In genomic region chr2:34178653-34179052, GRCm38 (mm10) we compare ENCODE assay signal across 18 mouse cellular contexts.
DNase-seq lines count a peak whose midpoint lies in the region; ATAC-seq and TF ChIP-seq lines count a peak whose summit lies in the region.
"Had no signal": no experiment of that assay in that cellular context is flagged by ENCODE, and none has a peak within 500 bp of the region (broad histone marks: within the 10 kb centered on the region; RNA-seq: fewer than 3 reads in every experiment).

No protein-coding gene starts in this region.

- no peak overlapping the region for H3K9ac ChIP-seq in midbrain, embryonic 13.5 days (replicated peaks)
- no peak overlapping the region for H3K9ac ChIP-seq in midbrain, embryonic 11.5 days (ENCODE audit: low read length)
- H3K9ac ChIP-seq in hindbrain, postnatal 0 days (replicated peaks; ENCODE audit: low read length), result no peak overlapping the region
- H3K9ac ChIP-seq: embryonic facial prominence, embryonic 12.5 days; forebrain, embryonic 15.5 days; heart, embryonic 13.5 days had no signal

- peaks cover 65% of the 10 kb centered on the region for H3K4me1 ChIP-seq in midbrain, embryonic 13.5 days (replicated peaks)
- peaks cover 2% of the 10 kb centered on the region; the same call in 1 of the 2 replicates for H3K4me1 ChIP-seq in midbrain, embryonic 11.5 days (ENCODE audit: control insufficient read depth, insufficient read depth, low read length)
- H3K4me1 ChIP-seq in hindbrain, postnatal 0 days (ENCODE audit: insufficient read depth, low read length), result no peaks in the 10 kb centered on the region
- H3K4me1 ChIP-seq: embryonic facial prominence, embryonic 12.5 days; heart, embryonic 13.5 days had no signal

- H3K36me3 ChIP-seq in midbrain, embryonic 13.5 days, result peaks cover 21% of the 10 kb centered on the region
- no peaks in the 10 kb centered on the region for H3K36me3 ChIP-seq in midbrain, embryonic 11.5 days (ENCODE audit: control insufficient read depth, insufficient read depth, low read length)
- H3K36me3 ChIP-seq in hindbrain, postnatal 0 days (ENCODE audit: insufficient read depth, low read length), result no peaks in the 10 kb centered on the region; the same call in 1 of the 2 replicates
- H3K36me3 ChIP-seq: forebrain, embryonic 15.5 days had no signal

- peak overlapping the region; percentile 5; the same call in 1 of the 2 replicates for H3K27ac ChIP-seq in midbrain, embryonic 13.5 days
- H3K27ac ChIP-seq in midbrain, embryonic 11.5 days (ENCODE audit: low read depth, low read length), result no peak overlapping the region
- peak overlapping the region; percentile 5; the same call in 1 of the 2 replicates for H3K27ac ChIP-seq in hindbrain, postnatal 0 days
- H3K27ac ChIP-seq: embryonic facial prominence, embryonic 12.5 days; forebrain, embryonic 15.5 days; heart, embryonic 13.5 days had no signal

- no peaks in the 10 kb centered on the region for H3K27me3 ChIP-seq in midbrain, embryonic 13.5 days
- H3K27me3 ChIP-seq in midbrain, embryonic 11.5 days (ENCODE audit: control insufficient read depth, insufficient read depth, low read length), result no peaks in the 10 kb centered on the region
- H3K27me3 ChIP-seq in hindbrain, postnatal 0 days (ENCODE audit: insufficient read depth, low read length), result no peaks in the 10 kb centered on the region
- H3K27me3 ChIP-seq: embryonic facial prominence, embryonic 12.5 days; forebrain, embryonic 15.5 days; heart, embryonic 13.5 days had no signal

- no peak for DNase-seq in midbrain, embryonic 11.5 days (ENCODE audit: low spot score, missing footprints)
- DNase-seq in Muller cell, postnatal 12 days (ENCODE audit: inconsistent ontology term), result peak; percentile 74
- peak; percentile 63 for DNase-seq in brain, adult 2 months (ENCODE audit: low read depth, low spot score)
- DNase-seq in hindbrain, postnatal 0 days (ENCODE audit: low spot score), result peak; percentile 31
- no peak for DNase-seq in natural killer cell, adult 2 months (ENCODE audit: low spot score in 2 of 2)
- no peak for DNase-seq in cerebellum, adult 8-10 months
- DNase-seq: adrenal gland, adult 8-10 months; adrenal gland, postnatal 36 days; cerebellum, adult 11 months; cerebellum, adult 9-10 months; cerebellum, postnatal 25 days; gastrocnemius, postnatal 10 days; heart, postnatal 36 days had no signal

- no peak for TF ChIP-seq CTCF in hindbrain, postnatal 0 days (IDR thresholded peaks at IDR 0.05; ENCODE audit: low read depth)

- no peak overlapping the region for H3K4me2 ChIP-seq in midbrain, embryonic 13.5 days (replicated peaks)
- H3K4me2 ChIP-seq in midbrain, embryonic 11.5 days, result no peak overlapping the region
- no peak overlapping the region for H3K4me2 ChIP-seq in hindbrain, postnatal 0 days (ENCODE audit: low read depth, low read length)
- H3K4me2 ChIP-seq: embryonic facial prominence, embryonic 12.5 days; forebrain, embryonic 15.5 days; heart, embryonic 13.5 days had no signal

- H3K9me3 ChIP-seq in midbrain, embryonic 13.5 days, result no peaks in the 10 kb centered on the region
- H3K9me3 ChIP-seq in midbrain, embryonic 11.5 days (ENCODE audit: control insufficient read depth, low read length), result no peaks in the 10 kb centered on the region
- H3K9me3 ChIP-seq in hindbrain, postnatal 0 days (ENCODE audit: low read length), result no peaks in the 10 kb centered on the region
- H3K9me3 ChIP-seq: embryonic facial prominence, embryonic 12.5 days; forebrain, embryonic 15.5 days; heart, embryonic 13.5 days had no signal

- no peak overlapping the region for H3K4me3 ChIP-seq in midbrain, embryonic 13.5 days (replicated peaks)
- H3K4me3 ChIP-seq in midbrain, embryonic 11.5 days (ENCODE audit: low read depth, low read length), result no peak overlapping the region
- no peak overlapping the region for H3K4me3 ChIP-seq in hindbrain, postnatal 0 days (ENCODE audit: low read length)
- H3K4me3 ChIP-seq: embryonic facial prominence, embryonic 12.5 days; forebrain, embryonic 15.5 days; heart, embryonic 13.5 days had no signal

- no peak for ATAC-seq in midbrain, embryonic 13.5 days
- no peak for ATAC-seq in midbrain, embryonic 11.5 days (ENCODE audit: low FRiP score)
- ATAC-seq in hindbrain, postnatal 0 days, result peak; percentile 62; the same call in 1 of the 2 replicates
- ATAC-seq: forebrain, embryonic 15.5 days; intestine, embryonic 16.5 days had no signal

Comparison
In these comparisons a context has a peak if more than half of its experiments do, and no peak if none do; other contexts are left out.
1. DNase-seq: peak in Muller cell, postnatal 12 days (single experiment), brain, adult 2 months (single experiment) and hindbrain, postnatal 0 days (single experiment); none in midbrain, embryonic 11.5 days (single experiment), natural killer cell, adult 2 months (0 of 2) and cerebellum, adult 8-10 months (single experiment).